Mouse (Mus musculus): ENCODE results near the gene Fam193b. TPM values are rescaled to one million over a fixed set of nuclear protein-coding genes. Genes with fewer than 3 reads are reported as not detected.
A peak's percentile ranks its signal among the peaks of the same experiment; 100 is the strongest.

Gene Fam193b
- polyA plus RNA-seq, 1 experiment from 2014 or later, result 70.7 TPM

GRCm38 (mm10) chr13:55505810-55506209 lies 65.1 kb downstream of the Fam193b start:
- H3K4me3 ChIP-seq, result no peak overlapping the region
- peaks cover 71% of the 10 kb centered on the region for H3K36me3 ChIP-seq
- H3K9ac ChIP-seq, result no peak overlapping the region
- 97% methylated on average over 9 of the region's 9 CpGs for WGBS
- H3K4me1 ChIP-seq, result peaks cover 7% of the 10 kb centered on the region
- ATAC-seq (ENCODE audit: low FRiP score, low read depth), result no peak
- H3K9me3 ChIP-seq, result no peaks in the 10 kb centered on the region
- no peak overlapping the region for H3K27ac ChIP-seq
- no peaks in the 10 kb centered on the region for H3K27me3 ChIP-seq (replicated peaks)
- H3K4me2 ChIP-seq (replicated peaks), result no peak overlapping the region

DNA sequence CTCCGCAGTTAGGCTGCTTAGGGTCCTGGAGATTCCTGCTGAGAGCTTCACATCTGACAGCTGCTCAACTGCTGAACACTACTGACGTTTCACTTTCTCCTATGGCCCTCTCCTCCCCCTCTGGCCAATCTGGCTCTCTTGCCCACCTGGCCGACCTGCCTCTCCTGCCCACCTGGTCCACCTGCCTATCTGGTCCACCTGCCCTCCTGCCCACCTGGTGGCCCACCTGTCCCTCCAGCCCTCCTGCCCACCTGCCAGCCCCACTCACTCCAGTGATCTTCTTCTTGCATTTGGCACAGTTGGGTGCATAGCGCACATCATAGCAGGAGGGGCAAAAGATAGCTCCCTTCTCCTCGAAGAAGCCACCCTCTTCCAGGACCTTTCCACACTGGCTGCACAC lies 66.5 kb downstream of the Fam193b start:
- H3K4me1 ChIP-seq, result no peaks in the 10 kb centered on the region
- WGBS, result 82% methylated on average over 5 of the region's 5 CpGs
- H3K36me3 ChIP-seq, result peaks cover 74% of the 10 kb centered on the region
- H3K9ac ChIP-seq, result no peak overlapping the region
- H3K27ac ChIP-seq, result no peak overlapping the region
- H3K27me3 ChIP-seq (replicated peaks), result no peaks in the 10 kb centered on the region
- ATAC-seq (ENCODE audit: low FRiP score, low read depth), result no peak
- H3K4me3 ChIP-seq, result no peak overlapping the region
- H3K9me3 ChIP-seq, result no peaks in the 10 kb centered on the region
- H3K4me2 ChIP-seq (replicated peaks), result no peak overlapping the region

DNA sequence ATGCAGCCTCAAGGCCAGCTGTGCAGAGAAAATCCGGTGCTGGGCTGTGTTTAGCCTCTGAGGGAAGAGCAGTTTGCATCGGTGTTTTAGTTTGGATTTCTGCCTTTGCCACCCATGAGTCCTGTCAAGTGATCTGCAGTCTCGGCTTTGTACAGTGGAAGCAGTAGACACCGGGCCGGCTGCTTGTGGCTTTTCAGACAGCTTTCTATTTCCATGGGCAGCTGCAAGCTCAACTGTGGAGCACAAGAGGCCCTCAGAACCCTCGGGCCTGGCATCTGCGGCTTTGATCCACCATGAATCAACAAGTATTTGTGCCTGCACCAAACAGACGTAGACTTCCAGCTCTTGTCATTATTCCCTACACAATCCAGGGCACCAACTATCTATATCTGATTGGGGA lies 68.5 kb downstream of the Fam193b start:
- H3K4me1 ChIP-seq, result no peaks in the 10 kb centered on the region
- WGBS, result 92% methylated on average over 8 of the region's 8 CpGs
- no peaks in the 10 kb centered on the region for H3K9me3 ChIP-seq
- H3K4me2 ChIP-seq (replicated peaks), result no peak overlapping the region
- H3K27ac ChIP-seq, result no peak overlapping the region
- no peak overlapping the region for H3K4me3 ChIP-seq
- H3K9ac ChIP-seq, result no peak overlapping the region
- no peak for ATAC-seq (ENCODE audit: low FRiP score, low read depth)
- H3K36me3 ChIP-seq, result peaks cover 68% of the 10 kb centered on the region
- H3K27me3 ChIP-seq (replicated peaks), result no peaks in the 10 kb centered on the region

- Histone ChIP-seq H3K9ac (no peak overlapping the region), H3K4me3 (no peak overlapping the region), H3K36me3 (peaks cover 50% of the 10 kb centered on the region), H3K4me2 (replicated peaks) (no peak overlapping the region), H3K4me1 (peaks cover 11% of the 10 kb centered on the region), H3K27ac (no peak overlapping the region), H3K27me3 (replicated peaks) (no peaks in the 10 kb centered on the region), H3K9me3 (no peaks in the 10 kb centered on the region)
- WGBS, result 81% methylated on average over 10 of the region's 10 CpGs
- no peak for ATAC-seq (ENCODE audit: low FRiP score, low read depth)
These were observed 70.3 kb downstream of the Fam193b start for GRCm38 (mm10) chr13:55500575-55500974.

GRCm38 (mm10) chr13:55498906-55499305 lies 72.0 kb downstream of the Fam193b start:
- Histone ChIP-seq H3K4me3 (no peak overlapping the region), H3K9me3 (no peaks in the 10 kb centered on the region), H3K36me3 (peaks cover 34% of the 10 kb centered on the region), H3K27me3 (replicated peaks) (no peaks in the 10 kb centered on the region), H3K27ac (no peak overlapping the region), H3K9ac (no peak overlapping the region), H3K4me1 (peaks cover 23% of the 10 kb centered on the region), H3K4me2 (replicated peaks) (no peak overlapping the region)
- ATAC-seq (ENCODE audit: low FRiP score, low read depth), result no peak
- WGBS, result 53% methylated on average over 11 of the region's 11 CpGs

- H3K4me1 ChIP-seq, result peaks cover 23% of the 10 kb centered on the region
- ATAC-seq (ENCODE audit: low FRiP score, low read depth), result no peak
- no peak overlapping the region for H3K27ac ChIP-seq
- no peaks in the 10 kb centered on the region for H3K27me3 ChIP-seq (replicated peaks)
- WGBS, result 88% methylated on average over 6 of the region's 6 CpGs
- H3K4me2 ChIP-seq (replicated peaks), result no peak overlapping the region
- no peak overlapping the region for H3K4me3 ChIP-seq
- peaks cover 23% of the 10 kb centered on the region; the same call in 1 of the 2 replicates for H3K36me3 ChIP-seq
- H3K9ac ChIP-seq, result no peak overlapping the region
- H3K9me3 ChIP-seq, result no peaks in the 10 kb centered on the region
These were observed 74.3 kb downstream of the Fam193b start for GRCm38 (mm10) chr13:55496661-55497060.

- WGBS, result 29% methylated on average over 4 of the region's 4 CpGs
- Histone ChIP-seq H3K9me3 (no peaks in the 10 kb centered on the region), H3K27me3 (replicated peaks) (no peaks in the 10 kb centered on the region), H3K4me3 (no peak overlapping the region), H3K4me2 (replicated peaks) (no peak overlapping the region), H3K36me3 (peaks cover 15% of the 10 kb centered on the region; the same call in 1 of the 2 replicates), H3K4me1 (peaks cover 23% of the 10 kb centered on the region), H3K27ac (no peak overlapping the region), H3K9ac (no peak overlapping the region)
- no peak for ATAC-seq (ENCODE audit: low FRiP score, low read depth)
These were observed 75.2 kb downstream of the Fam193b start for GRCm38 (mm10) chr13:55495702-55496101.

- Histone ChIP-seq H3K4me2 (replicated peaks) (no peak overlapping the region), H3K36me3 (peaks cover 13% of the 10 kb centered on the region; the same call in 1 of the 2 replicates), H3K4me1 (peaks cover 23% of the 10 kb centered on the region), H3K27ac (no peak overlapping the region), H3K27me3 (replicated peaks) (no peaks in the 10 kb centered on the region), H3K9me3 (no peaks in the 10 kb centered on the region), H3K4me3 (no peak overlapping the region), H3K9ac (0 out of 2 replicates have a peak overlapping the region, but pooled peaks have one; percentile 17)
- ATAC-seq (ENCODE audit: low FRiP score, low read depth), result no peak
- WGBS, result 28% methylated on average over 18 of the region's 18 CpGs
These were observed 75.9 kb downstream of the Fam193b start for GRCm38 (mm10) chr13:55494883-55495621.

GRCm38 (mm10) chr13:55494257-55494656 lies 76.7 kb downstream of the Fam193b start:
- H3K36me3 ChIP-seq, result peaks cover 13% of the 10 kb centered on the region; the same call in 1 of the 2 replicates

More at GRCm38 (mm10) chr13:55494257-55494656, 76.7 kb downstream of the Fam193b start:
- Histone ChIP-seq H3K4me3 (no peak overlapping the region), H3K27ac (no peak overlapping the region), H3K4me1 (peaks cover 23% of the 10 kb centered on the region), H3K27me3 (replicated peaks) (no peaks in the 10 kb centered on the region), H3K9me3 (no peaks in the 10 kb centered on the region), H3K4me2 (replicated peaks) (no peak overlapping the region), H3K9ac (no peak overlapping the region)
- ATAC-seq (ENCODE audit: low FRiP score, low read depth), result no peak
- WGBS, result 19% methylated on average over 2 of the region's 2 CpGs

Small RNA genes lying within 50 kb of the gene (microRNA-seq; reads per million reads assigned to microRNA genes)
- gene Mir6945, result 1.5 reads per million

Other genes with a start within 250 kb of the Fam193b start
- 100.0 and 109 TPM in 2 replicates for gene Rab24, start 249.2 kb downstream of the Fam193b start, polyA plus RNA-seq (2016; fragmentation: Nextera tagmentation; extraction: Ambion mirVana)
- 24.3 and 26.0 TPM in 2 replicates for gene Mxd3, start 241.3 kb downstream of the Fam193b start, polyA plus RNA-seq (2016; fragmentation: Nextera tagmentation; extraction: Ambion mirVana)
- gene Lman2, start 208.3 kb downstream of the Fam193b start, polyA plus RNA-seq (2016; fragmentation: Nextera tagmentation; extraction: Ambion mirVana), result 82.0 and 86.1 TPM in 2 replicates
- 0.52 and 1.0 TPM in 2 replicates for gene Rgs14, start 201.4 kb downstream of the Fam193b start, polyA plus RNA-seq (2016; fragmentation: Nextera tagmentation; extraction: Ambion mirVana)
- gene Slc34a1, start 172.9 kb downstream of the Fam193b start, polyA plus RNA-seq (2016; fragmentation: Nextera tagmentation; extraction: Ambion mirVana), result 0.22 TPM in 2 replicates
- gene Pfn3, start 155.9 kb downstream of the Fam193b start, polyA plus RNA-seq (2016; fragmentation: Nextera tagmentation; extraction: Ambion mirVana), result not detected in 2 replicates
- gene F12, start 144.3 kb downstream of the Fam193b start, polyA plus RNA-seq (2016; fragmentation: Nextera tagmentation; extraction: Ambion mirVana), result 0.17 TPM in 1 of 2 replicates, not detected in the other
- gene Grk6, start 126.0 kb downstream of the Fam193b start, polyA plus RNA-seq (2016; fragmentation: Nextera tagmentation; extraction: Ambion mirVana), result 51.8 and 52.4 TPM in 2 replicates
- gene Prr7, start 106.9 kb downstream of the Fam193b start, polyA plus RNA-seq (2016; fragmentation: Nextera tagmentation; extraction: Ambion mirVana), result 1.8 TPM in 2 replicates
- gene Dbn1, start 83.0 kb downstream of the Fam193b start, polyA plus RNA-seq (2016; fragmentation: Nextera tagmentation; extraction: Ambion mirVana), result 575 and 596 TPM in 2 replicates
- gene Pdlim7, start 57.4 kb downstream of the Fam193b start, polyA plus RNA-seq (2016; fragmentation: Nextera tagmentation; extraction: Ambion mirVana), result 158 and 166 TPM in 2 replicates
- gene Dok3, start 41.8 kb downstream of the Fam193b start, polyA plus RNA-seq (2016; fragmentation: Nextera tagmentation; extraction: Ambion mirVana), result 3.7 and 4.3 TPM in 2 replicates
- 64.1 and 64.4 TPM in 2 replicates for gene Ddx41, start 34.5 kb downstream of the Fam193b start, polyA plus RNA-seq (2016; fragmentation: Nextera tagmentation; extraction: Ambion mirVana)
- 109 and 111 TPM in 2 replicates for gene Tmed9, start 2.6 kb upstream of the Fam193b start, polyA plus RNA-seq (2016; fragmentation: Nextera tagmentation; extraction: Ambion mirVana)
- 42.4 and 44.3 TPM in 2 replicates for gene B4galt7, start 28.8 kb upstream of the Fam193b start, polyA plus RNA-seq (2016; fragmentation: Nextera tagmentation; extraction: Ambion mirVana)
- 78.8 and 80.7 TPM in 2 replicates for gene Caml, start 51.9 kb upstream of the Fam193b start, polyA plus RNA-seq (2016; fragmentation: Nextera tagmentation; extraction: Ambion mirVana)
- gene Ddx46, start 63.9 kb upstream of the Fam193b start, polyA plus RNA-seq (2016; fragmentation: Nextera tagmentation; extraction: Ambion mirVana), result 38.2 and 43.5 TPM in 2 replicates
- gene B230219D22Rik, start 122.0 kb upstream of the Fam193b start, polyA plus RNA-seq (2016; fragmentation: Nextera tagmentation; extraction: Ambion mirVana), result 74.6 and 78.9 TPM in 2 replicates
- gene Txndc15, start 143.5 kb upstream of the Fam193b start, polyA plus RNA-seq (2016; fragmentation: Nextera tagmentation; extraction: Ambion mirVana), result 112 and 121 TPM in 2 replicates
- gene Pcbd2, start 156.2 kb upstream of the Fam193b start, polyA plus RNA-seq (2016; fragmentation: Nextera tagmentation; extraction: Ambion mirVana), result 27.9 and 31.5 TPM in 2 replicates
- gene Catsper3, start 213.4 kb upstream of the Fam193b start, polyA plus RNA-seq (2016; fragmentation: Nextera tagmentation; extraction: Ambion mirVana), result not detected in 2 replicates

Measured in neural tube, embryonic 12.5 days (tissue).